Mouse (Mus musculus): ENCODE results near the gene Fahd1. TPM values are rescaled to one million over a fixed set of nuclear protein-coding genes. Genes with fewer than 3 reads are reported as not detected.

The Fahd1 gene
- polyA plus RNA-seq, 1 experiment = 5.5 TPM

GRCm38 (mm10) chr17:24886932-24887271, 36.7 kb upstream of the Fahd1 start:
- Histone ChIP-seq H3K27me3 (ENCODE audit: control insufficient read depth, insufficient read depth, insufficient read length) (no peaks in the 10 kb centered on the region), H3K79me2 (ENCODE audit: control insufficient read depth, insufficient read depth) (peaks cover 23% of the 10 kb centered on the region), H3K79me3 (ENCODE audit: low read depth) (peaks cover 9% of the 10 kb centered on the region), H3ac (ENCODE audit: control insufficient read depth, insufficient read length, low read depth) (peak overlapping the region; percentile 50), H3K36me3 (ENCODE audit: control insufficient read depth, insufficient read depth) (peaks cover 9% of the 10 kb centered on the region), H3K4me3 (ENCODE audit: insufficient read depth, poor library complexity, severe bottlenecking) (peak overlapping the region; percentile 64)
- TF ChIP-seq CTCF (IDR thresholded peaks at IDR 0.05; ENCODE audit: control insufficient read depth, insufficient read depth, insufficient read length) (no peak), MYOD1 (IDR thresholded peaks at IDR 0.05; ENCODE audit: control insufficient read depth, insufficient read length, low read depth) (no peak), MYOG (IDR thresholded peaks at IDR 0.05; ENCODE audit: control insufficient read depth, extremely low read depth, insufficient read length) (no peak), FOSL1 (IDR thresholded peaks at IDR 0.05; ENCODE audit: insufficient read depth, low read length, poor library complexity, severe bottlenecking) (no peak), USF1 (IDR thresholded peaks at IDR 0.05; ENCODE audit: low read depth) (no peak), MAX (IDR thresholded peaks at IDR 0.05) (no peak), CEBPB (IDR thresholded peaks at IDR 0.05; ENCODE audit: low read depth) (no peak)

GRCm38 (mm10) chr17:24886134-24886931, 36.2 kb upstream of the Fahd1 start, which contains the start of the genes Nubp2 and Spsb3:
Nubp2 (minus strand) TSS chr17:24886349.
Spsb3 (plus strand) TSS chr17:24886643.
- H3K27me3 ChIP-seq (ENCODE audit: control insufficient read depth, insufficient read depth, insufficient read length) = no peaks in the 10 kb centered on the region
- TF ChIP-seq MAX (IDR thresholded peaks at IDR 0.05) = peak; percentile 17
- no peak for TF ChIP-seq CTCF (IDR thresholded peaks at IDR 0.05; ENCODE audit: control insufficient read depth, insufficient read depth, insufficient read length)
- H3ac ChIP-seq (ENCODE audit: control insufficient read depth, insufficient read length, low read depth) = peak within 1 kb of the TSS; percentile 50
- H3K79me3 ChIP-seq (ENCODE audit: low read depth) = peaks cover 9% of the 10 kb centered on the region
- peaks cover 23% of the 10 kb centered on the region for H3K79me2 ChIP-seq (ENCODE audit: control insufficient read depth, insufficient read depth)
- peak within 1 kb of the TSS; percentile 96 for H3K4me3 ChIP-seq (ENCODE audit: insufficient read depth, poor library complexity, severe bottlenecking)
- peaks cover 9% of the 10 kb centered on the region for H3K36me3 ChIP-seq (ENCODE audit: control insufficient read depth, insufficient read depth)

GRCm38 (mm10) chr17:24885356-24886133, 35.4 kb upstream of the Fahd1 start:
- Histone ChIP-seq H3K27me3 (ENCODE audit: control insufficient read depth, insufficient read depth, insufficient read length) (no peaks in the 10 kb centered on the region), H3K4me3 (ENCODE audit: insufficient read depth, poor library complexity, severe bottlenecking) (peak overlapping the region; percentile 96), H3ac (ENCODE audit: control insufficient read depth, insufficient read length, low read depth) (peak overlapping the region; percentile 43), H3K79me2 (ENCODE audit: control insufficient read depth, insufficient read depth) (peaks cover 23% of the 10 kb centered on the region), H3K36me3 (ENCODE audit: control insufficient read depth, insufficient read depth) (peaks cover 4% of the 10 kb centered on the region), H3K79me3 (ENCODE audit: low read depth) (peaks cover 9% of the 10 kb centered on the region)
- TF ChIP-seq CEBPB (IDR thresholded peaks at IDR 0.05; ENCODE audit: low read depth) = no peak
- no peak for TF ChIP-seq MYOD1 (IDR thresholded peaks at IDR 0.05; ENCODE audit: control insufficient read depth, insufficient read length, low read depth)
- TF ChIP-seq CTCF (IDR thresholded peaks at IDR 0.05; ENCODE audit: control insufficient read depth, insufficient read depth, insufficient read length) = no peak
- TF ChIP-seq USF1 (IDR thresholded peaks at IDR 0.05; ENCODE audit: low read depth) = no peak
- TF ChIP-seq MAX (IDR thresholded peaks at IDR 0.05) = no peak
- no peak for TF ChIP-seq FOSL1 (IDR thresholded peaks at IDR 0.05; ENCODE audit: insufficient read depth, low read length, poor library complexity, severe bottlenecking)
- no peak for TF ChIP-seq MYOG (IDR thresholded peaks at IDR 0.05; ENCODE audit: control insufficient read depth, extremely low read depth, insufficient read length)

GRCm38 (mm10) chr17:24884391-24884790, 34.2 kb upstream of the Fahd1 start:
- Histone ChIP-seq H3ac (ENCODE audit: control insufficient read depth, insufficient read length, low read depth) (no peak overlapping the region), H3K27me3 (ENCODE audit: control insufficient read depth, insufficient read depth, insufficient read length) (no peaks in the 10 kb centered on the region), H3K36me3 (ENCODE audit: control insufficient read depth, insufficient read depth) (no peaks in the 10 kb centered on the region), H3K79me3 (ENCODE audit: low read depth) (peaks cover 9% of the 10 kb centered on the region), H3K79me2 (ENCODE audit: control insufficient read depth, insufficient read depth) (peaks cover 23% of the 10 kb centered on the region), H3K4me3 (ENCODE audit: insufficient read depth, poor library complexity, severe bottlenecking) (no peak overlapping the region)
- TF ChIP-seq FOSL1 (IDR thresholded peaks at IDR 0.05; ENCODE audit: insufficient read depth, low read length, poor library complexity, severe bottlenecking) = no peak
- TF ChIP-seq MYOG (IDR thresholded peaks at IDR 0.05; ENCODE audit: control insufficient read depth, extremely low read depth, insufficient read length) = no peak
- TF ChIP-seq CEBPB (IDR thresholded peaks at IDR 0.05; ENCODE audit: low read depth) = no peak
- no peak for TF ChIP-seq USF1 (IDR thresholded peaks at IDR 0.05; ENCODE audit: low read depth)
- TF ChIP-seq MYOD1 (IDR thresholded peaks at IDR 0.05; ENCODE audit: control insufficient read depth, insufficient read length, low read depth) = no peak
- TF ChIP-seq CTCF (IDR thresholded peaks at IDR 0.05; ENCODE audit: control insufficient read depth, insufficient read depth, insufficient read length) = no peak

GRCm38 (mm10) chr17:24881738-24882440, 31.7 kb upstream of the Fahd1 start:
- TF ChIP-seq USF1 (IDR thresholded peaks at IDR 0.05; ENCODE audit: low read depth) (no peak), CTCF (IDR thresholded peaks at IDR 0.05; ENCODE audit: control insufficient read depth, insufficient read depth, insufficient read length) (peak; percentile 53)
- H3K79me2 ChIP-seq (ENCODE audit: control insufficient read depth, insufficient read depth) = peaks cover 14% of the 10 kb centered on the region
- no peaks in the 10 kb centered on the region for H3K36me3 ChIP-seq (ENCODE audit: control insufficient read depth, insufficient read depth)
- no peak overlapping the region for H3K4me3 ChIP-seq (ENCODE audit: insufficient read depth, poor library complexity, severe bottlenecking)
- H3ac ChIP-seq (ENCODE audit: control insufficient read depth, insufficient read length, low read depth) = no peak overlapping the region
- peaks cover 9% of the 10 kb centered on the region for H3K79me3 ChIP-seq (ENCODE audit: low read depth)
- no peaks in the 10 kb centered on the region for H3K27me3 ChIP-seq (ENCODE audit: control insufficient read depth, insufficient read depth, insufficient read length)
